Mouse (Mus musculus): ENCODE measurements around the gene Btbd7.

Btbd7 gene

GRCm38 (mm10) chr12:102782841-102783240, 95.4 kb downstream of the Btbd7 start:
- peak; percentile 57 for DNase-seq (ENCODE audit: low spot score)

GRCm38 (mm10) chr12:102779452-102779851, 98.8 kb downstream of the Btbd7 start:
- no peak for DNase-seq (ENCODE audit: low spot score)

- no peak for DNase-seq (ENCODE audit: low spot score)
These were observed 100.1 kb downstream of the Btbd7 start for GRCm38 (mm10) chr12:102778151-102778550.

GRCm38 (mm10) chr12:102776035-102776434, 102.2 kb downstream of the Btbd7 start:
- DNase-seq (ENCODE audit: low spot score): no peak

- no peak for DNase-seq (ENCODE audit: low spot score)
These were observed 105.6 kb downstream of the Btbd7 start for GRCm38 (mm10) chr12:102772676-102773075.

GRCm38 (mm10) chr12:102771601-102772000, 106.7 kb downstream of the Btbd7 start:
- no peak for DNase-seq (ENCODE audit: low spot score)

- peak; percentile 9 for DNase-seq (ENCODE audit: low spot score)
These were observed 109.3 kb downstream of the Btbd7 start for GRCm38 (mm10) chr12:102769000-102769399.

GRCm38 (mm10) chr12:102763696-102764095, 114.6 kb downstream of the Btbd7 start:
- no peak for DNase-seq (ENCODE audit: low spot score)

- no peak for DNase-seq (ENCODE audit: low spot score)
These were observed 116.6 kb downstream of the Btbd7 start for GRCm38 (mm10) chr12:102761668-102762067.

- DNase-seq (ENCODE audit: low spot score): no peak
These were observed 119.3 kb downstream of the Btbd7 start for GRCm38 (mm10) chr12:102758936-102759335.

- DNase-seq (ENCODE audit: low spot score): no peak
These were observed 119.9 kb downstream of the Btbd7 start, which contains the start of gene Gm20604 for GRCm38 (mm10) chr12:102758403-102758756. Gm20604 (minus strand) TSS chr12:102758672.

- peak; percentile 95 for DNase-seq (ENCODE audit: low spot score)
These were observed 120.4 kb downstream of the Btbd7 start, which contains the start of the genes Gm28051, Gon7 and Ubr7 for GRCm38 (mm10) chr12:102757689-102758402. Gm28051 (minus strand) TSS chr12:102757765. Gon7 (minus strand) TSS chr12:102757803. Ubr7 (plus strand) TSS chr12:102757967.

GRCm38 (mm10) chr12:102757055-102757688, 121.1 kb downstream of the Btbd7 start:
- peak; percentile 8 for DNase-seq (ENCODE audit: low spot score)

- DNase-seq (ENCODE audit: low spot score): peak; percentile 69
These were observed 122.0 kb downstream of the Btbd7 start for GRCm38 (mm10) chr12:102756304-102756703.

GRCm38 (mm10) chr12:102748256-102748655, 130.0 kb downstream of the Btbd7 start:
- no peak for DNase-seq (ENCODE audit: low spot score)

- DNase-seq (ENCODE audit: low spot score): peak; percentile 80
These were observed 133.4 kb downstream of the Btbd7 start for GRCm38 (mm10) chr12:102744839-102745238.

GRCm38 (mm10) chr12:102743589-102744574, 134.4 kb downstream of the Btbd7 start, which contains the start of the genes Moap1 and Tmem251:
Moap1 (minus strand) TSS chr12:102743661.
Tmem251 (plus strand) TSS chr12:102743762.
- DNase-seq (ENCODE audit: low spot score): peak; percentile 92

GRCm38 (mm10) chr12:102743036-102743588, 135.2 kb downstream of the Btbd7 start:
- DNase-seq (ENCODE audit: low spot score): no peak

GRCm38 (mm10) chr12:102742056-102742455, 136.2 kb downstream of the Btbd7 start:
- DNase-seq (ENCODE audit: low spot score): no peak

- peak; percentile 50 for DNase-seq (ENCODE audit: low spot score)
These were observed 138.0 kb downstream of the Btbd7 start for GRCm38 (mm10) chr12:102740285-102740684.

GRCm38 (mm10) chr12:102739096-102739495, 139.2 kb downstream of the Btbd7 start:
- DNase-seq (ENCODE audit: low spot score): no peak

GRCm38 (mm10) chr12:102733381-102733780, 144.9 kb downstream of the Btbd7 start:
- DNase-seq (ENCODE audit: low spot score): peak; percentile 66
